Mouse (Mus musculus): ENCODE data around the gene Ttll11.

Gene Ttll11

DNA sequence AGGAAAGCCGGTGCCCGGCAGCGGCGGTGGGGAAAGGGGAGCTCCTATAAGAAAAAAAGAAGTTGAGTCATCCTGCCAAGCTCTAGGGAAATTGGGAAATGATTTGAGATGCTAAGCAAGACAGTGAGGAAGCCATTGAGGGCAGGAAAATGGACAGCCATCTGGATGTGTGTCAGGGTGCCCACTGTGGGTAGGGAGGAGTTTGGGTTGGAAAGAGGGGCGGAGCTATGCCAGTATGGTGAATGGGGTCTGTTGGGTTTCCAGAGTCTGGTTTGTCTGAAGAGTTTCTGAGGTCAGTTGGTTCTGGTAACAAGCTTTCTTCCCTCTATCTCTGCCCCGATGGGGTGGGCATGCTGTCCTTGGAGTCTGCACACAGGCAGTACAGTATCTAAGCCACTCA is 256.4 kb downstream of the Ttll11 start:
- DNase-seq (ENCODE audit: low spot score in 2 of 2) = no peak

DNA sequence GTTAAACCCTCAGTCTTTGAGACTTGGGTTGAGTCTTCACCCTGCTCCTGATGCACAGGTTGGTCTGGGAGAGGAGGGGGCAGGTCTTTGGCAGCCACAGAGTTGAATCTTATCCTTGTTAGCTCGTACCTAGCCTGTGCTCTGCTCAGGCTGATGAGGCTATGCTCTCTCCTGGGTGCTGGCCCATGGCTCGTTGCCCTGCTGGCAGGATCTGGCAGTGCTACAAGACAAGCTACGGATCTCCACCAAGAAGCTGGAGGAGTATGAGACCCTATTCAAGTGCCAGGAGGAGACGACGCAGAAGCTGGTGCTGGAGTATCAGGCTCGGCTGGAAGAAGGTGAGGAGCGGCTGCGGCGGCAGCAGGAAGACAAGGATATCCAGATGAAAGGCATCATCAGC is 256.9 kb downstream of the Ttll11 start:
- no peak for DNase-seq (ENCODE audit: low spot score in 2 of 2)

DNA sequence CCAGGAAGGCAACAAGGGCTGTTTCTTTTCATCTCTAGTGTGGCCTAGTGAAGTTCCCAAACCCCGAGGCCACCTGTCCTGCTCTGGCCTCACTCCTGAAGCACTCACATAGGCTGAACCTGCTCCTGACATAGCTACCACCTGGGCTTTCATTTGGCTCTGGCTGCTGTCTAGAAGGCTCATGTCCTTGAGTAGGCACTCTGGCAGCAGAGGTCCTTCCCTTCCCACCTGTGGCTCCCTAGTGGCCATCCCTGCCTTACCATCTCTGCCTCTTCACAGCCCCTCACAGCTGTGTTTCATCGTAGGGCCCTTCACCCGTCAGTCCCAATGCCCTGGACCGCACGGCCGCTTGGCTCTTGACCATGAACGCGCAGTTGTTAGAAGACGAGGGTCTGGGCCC is 258.8 kb downstream of the Ttll11 start:
- DNase-seq (ENCODE audit: low spot score in 2 of 2) = no peak

DNA sequence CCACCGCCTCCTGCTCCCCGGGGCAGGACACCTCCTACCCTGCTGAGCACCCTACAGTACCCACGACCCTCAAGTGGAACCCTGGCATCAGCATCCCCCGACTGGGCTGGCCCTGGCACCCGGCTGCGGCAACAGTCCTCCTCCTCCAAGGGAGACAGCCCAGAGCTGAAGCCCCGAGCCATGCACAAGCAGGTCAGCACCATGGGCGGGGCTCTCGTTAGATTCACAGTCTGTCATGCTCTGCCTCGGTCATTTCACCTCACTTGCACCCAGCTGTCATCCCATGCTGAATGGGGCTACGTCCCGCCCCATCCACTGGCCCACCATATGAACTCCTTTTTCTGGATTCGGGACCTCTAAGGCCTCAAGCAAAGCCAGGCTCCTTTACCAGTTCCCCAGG is 259.2 kb downstream of the Ttll11 start:
- DNase-seq (ENCODE audit: low spot score in 2 of 2) = no peak

DNA sequence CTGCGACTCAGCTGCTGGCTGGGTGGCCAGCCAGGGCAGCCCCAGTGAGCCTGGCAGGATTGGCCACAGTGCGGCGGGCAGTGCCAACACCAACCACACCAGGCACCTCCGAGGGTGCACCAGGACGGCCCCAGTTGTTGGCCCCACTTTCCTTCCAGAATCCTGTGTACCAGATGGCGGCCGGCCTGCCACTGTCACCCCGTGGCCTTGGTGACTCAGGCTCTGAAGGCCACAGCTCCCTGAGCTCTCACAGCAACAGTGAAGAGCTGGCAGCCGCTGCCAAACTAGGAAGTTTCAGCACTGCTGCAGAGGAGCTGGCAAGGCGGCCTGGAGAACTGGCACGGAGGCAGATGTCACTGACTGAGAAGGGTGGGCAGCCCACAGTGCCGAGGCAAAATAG is 259.6 kb downstream of the Ttll11 start:
- DNase-seq (ENCODE audit: low spot score in 2 of 2) = no peak

DNA sequence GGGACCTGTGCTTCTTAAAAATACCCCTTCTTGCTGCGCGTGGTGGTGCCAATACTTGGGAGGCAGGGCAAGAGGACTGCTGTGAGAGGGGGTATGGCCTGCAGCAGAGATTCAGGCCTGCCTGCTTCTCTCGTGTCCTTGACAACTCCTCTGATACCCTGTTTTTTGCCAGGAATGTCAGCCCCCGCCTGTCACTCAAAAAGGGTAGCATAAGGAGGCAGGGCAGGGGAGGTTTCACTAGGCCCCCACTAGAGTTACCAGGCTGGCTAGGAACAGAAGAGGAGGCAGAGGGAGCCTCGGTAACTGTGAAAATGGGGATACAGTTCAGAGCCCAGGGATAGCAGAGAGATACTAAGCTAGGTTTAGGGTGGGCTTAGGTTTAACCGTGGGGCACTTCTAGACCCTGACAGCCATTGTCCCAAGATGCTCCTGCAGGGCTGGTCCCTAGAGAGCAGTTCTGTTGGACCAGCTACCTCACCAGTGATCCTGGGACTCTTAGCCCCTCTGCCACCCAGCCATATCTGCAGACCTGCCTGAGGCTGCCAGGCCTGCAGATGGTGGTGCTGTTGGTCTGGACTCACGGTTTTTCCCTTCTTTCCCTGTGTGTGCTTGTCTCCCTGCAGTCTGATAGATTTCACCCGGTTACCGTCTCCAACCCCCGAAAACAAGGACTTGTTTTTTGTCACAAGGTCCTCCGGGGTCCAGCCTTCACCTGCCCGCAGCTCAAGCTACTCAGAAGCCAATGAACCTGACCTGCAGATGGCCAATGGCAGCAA is 260.3 kb downstream of the Ttll11 start:
- DNase-seq (ENCODE audit: low spot score in 2 of 2) = no peak

DNA sequence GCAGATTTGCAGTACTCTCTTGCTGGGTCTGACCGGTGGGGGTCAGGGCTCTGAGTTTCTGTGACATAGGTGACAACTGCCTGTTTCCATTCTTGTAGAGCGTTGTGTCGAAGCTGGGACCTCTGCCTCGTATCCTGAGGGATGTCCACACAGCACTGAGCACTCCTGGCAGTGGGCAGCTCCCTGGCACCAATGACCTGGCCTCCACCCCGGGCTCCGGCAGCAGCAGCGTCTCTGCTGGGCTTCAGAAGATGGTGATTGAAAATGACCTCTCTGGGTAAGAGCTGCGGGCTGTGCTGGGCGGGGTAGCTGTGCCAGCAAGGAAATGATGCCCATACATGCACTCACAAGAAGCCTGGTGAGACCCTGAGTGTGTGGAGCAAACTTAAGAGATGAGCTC is 261.1 kb downstream of the Ttll11 start:
- DNase-seq (ENCODE audit: low spot score in 2 of 2) = no peak

DNA sequence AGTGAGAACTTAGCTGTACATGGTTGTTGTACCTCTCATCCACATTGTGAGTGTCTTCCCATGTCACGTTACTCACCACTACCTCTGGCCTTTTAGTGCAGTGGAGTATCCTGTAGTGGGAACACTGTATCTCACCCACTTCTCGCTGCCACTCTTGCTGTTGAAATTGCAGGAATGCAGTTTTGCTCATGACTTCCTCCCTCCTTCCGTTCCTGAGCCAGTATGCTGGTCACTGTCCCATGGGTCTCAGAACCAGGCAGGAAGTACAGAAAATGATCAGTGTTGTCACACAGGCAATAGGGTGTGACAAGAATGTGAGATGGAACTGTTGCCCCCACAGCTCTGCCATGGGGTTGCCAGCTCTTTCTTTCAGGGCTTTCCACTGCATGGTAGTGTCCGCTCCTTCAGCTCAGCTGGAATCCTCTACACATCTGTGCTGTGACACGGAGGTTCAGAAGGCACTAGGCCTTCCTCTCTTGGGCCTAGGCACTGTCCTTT is 261.7 kb downstream of the Ttll11 start:
- DNase-seq (ENCODE audit: low spot score in 2 of 2) = no peak

DNA sequence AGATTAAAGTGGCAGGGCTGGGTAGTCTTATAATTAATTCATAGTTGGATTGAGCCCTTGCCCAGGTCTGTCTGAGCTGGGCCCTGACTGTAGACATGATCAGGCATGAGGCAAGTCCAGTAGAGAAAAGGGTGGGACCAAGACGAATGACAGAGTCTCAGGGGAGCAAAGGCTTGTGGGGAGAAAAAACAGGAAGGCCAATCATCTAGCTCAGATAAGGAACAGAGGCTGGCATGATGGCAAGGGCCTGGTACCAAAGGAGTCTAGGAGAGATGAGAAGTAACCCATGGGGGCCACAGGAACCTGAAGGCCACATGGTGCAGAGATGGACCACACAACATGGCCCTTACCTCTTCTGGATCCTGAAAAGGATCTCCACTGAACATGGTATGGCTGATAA is 263.5 kb downstream of the Ttll11 start:
- DNase-seq (ENCODE audit: low spot score in 2 of 2) = no peak

DNA sequence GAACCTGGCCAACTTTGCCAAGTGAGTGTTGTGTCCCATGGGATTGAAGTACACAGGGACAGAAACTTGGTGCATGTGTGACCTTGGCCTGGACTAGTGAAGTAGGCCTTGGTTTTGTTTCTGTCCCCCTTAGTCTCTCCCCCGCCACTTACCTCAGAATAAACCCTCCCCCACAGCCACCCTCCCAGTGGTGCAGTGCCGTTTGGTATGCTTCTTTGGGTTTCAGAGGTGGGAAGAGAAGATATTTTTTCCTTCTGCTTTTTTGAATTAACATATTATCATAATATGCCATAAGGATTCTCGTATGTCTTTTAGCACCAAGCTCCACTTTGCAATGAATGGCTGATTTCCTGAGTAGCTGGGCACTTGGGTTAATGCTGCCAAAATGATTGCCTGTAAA is 264.2 kb downstream of the Ttll11 start:
- no peak for DNase-seq (ENCODE audit: low spot score in 2 of 2)

DNA sequence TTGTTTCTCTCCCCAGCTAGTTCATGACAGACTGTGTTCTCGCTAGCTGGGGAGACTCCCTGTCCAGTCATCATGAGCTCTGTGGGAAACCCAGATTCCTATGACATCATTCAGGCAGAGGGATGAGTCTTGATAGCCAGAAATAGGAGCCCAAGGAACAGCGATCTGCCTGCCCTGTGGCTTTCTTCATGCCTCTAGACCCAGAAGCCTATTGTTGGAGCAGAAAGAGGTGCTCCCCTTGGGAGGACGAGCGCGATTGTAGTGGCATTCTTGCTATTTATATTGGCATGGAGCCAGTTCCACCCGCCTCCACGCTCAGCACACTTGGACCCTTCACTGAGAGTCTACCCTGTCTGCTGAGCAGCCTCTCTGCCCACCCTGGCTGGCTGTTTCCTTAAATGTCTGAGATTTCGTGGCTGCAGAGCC is 265.0 kb downstream of the Ttll11 start:
- no peak for DNase-seq (ENCODE audit: low spot score in 2 of 2)

DNA sequence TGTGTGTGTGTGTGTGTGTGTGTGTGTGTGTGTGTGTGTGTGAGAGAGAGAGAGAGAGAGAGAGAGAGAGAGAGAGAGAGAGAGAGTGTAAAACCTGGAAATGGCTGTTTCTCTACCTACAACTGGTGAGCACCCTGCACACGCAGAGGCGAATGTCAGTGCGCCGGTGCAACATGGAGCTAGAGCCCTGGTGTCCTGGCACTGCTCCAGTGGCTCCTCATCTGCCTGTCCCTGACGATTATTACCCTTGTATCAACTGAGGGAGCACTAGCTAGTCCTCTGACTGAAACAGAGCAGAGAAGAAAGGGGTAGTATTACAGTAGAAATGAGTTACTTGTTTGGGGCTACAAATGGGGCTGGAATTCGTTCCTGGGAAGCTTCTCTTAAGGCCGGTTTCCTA is 266.3 kb downstream of the Ttll11 start:
- DNase-seq (ENCODE audit: low spot score in 2 of 2) = no peak

DNA sequence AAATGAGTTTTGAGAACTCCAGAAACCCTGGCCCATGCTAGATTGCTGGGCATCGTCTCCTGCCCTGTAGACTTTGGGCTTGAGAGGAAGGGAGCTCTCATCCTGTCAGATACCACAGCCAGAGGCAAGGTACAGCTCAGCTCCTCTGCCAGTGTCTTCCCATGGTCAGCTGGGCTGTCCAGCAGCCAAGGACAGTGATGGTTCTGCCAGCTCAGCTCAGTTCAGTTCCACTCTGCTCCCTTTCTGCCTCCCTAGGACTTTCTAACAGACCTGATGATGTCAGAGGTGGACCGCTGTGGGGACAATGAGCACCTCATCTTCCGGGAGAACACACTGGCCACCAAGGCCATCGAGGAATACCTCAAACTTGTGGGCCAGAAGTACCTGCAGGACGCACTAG is 267.1 kb downstream of the Ttll11 start:
- DNase-seq (ENCODE audit: low spot score in 2 of 2) = no peak

DNA sequence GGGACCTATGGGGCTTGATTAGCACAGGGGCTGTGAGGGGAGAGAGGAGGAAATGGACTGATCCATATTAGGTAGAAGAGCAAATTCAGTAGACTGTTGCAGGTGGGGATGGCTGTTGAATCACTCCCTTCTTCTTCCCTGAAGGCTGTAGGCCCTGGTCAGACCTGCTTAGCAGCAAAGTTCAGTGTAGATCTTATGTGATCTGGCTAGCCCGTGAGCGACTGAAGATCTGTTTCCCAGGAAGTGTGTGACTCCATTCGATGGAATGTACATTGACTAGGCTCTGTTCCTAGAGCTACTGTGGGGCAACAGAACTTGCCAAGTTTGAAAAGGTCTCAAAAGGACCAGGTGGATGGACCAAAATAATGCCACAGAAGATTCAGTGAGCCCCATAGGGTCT is 276.5 kb downstream of the Ttll11 start:
- DNase-seq (ENCODE audit: low spot score in 2 of 2) = no peak

DNA sequence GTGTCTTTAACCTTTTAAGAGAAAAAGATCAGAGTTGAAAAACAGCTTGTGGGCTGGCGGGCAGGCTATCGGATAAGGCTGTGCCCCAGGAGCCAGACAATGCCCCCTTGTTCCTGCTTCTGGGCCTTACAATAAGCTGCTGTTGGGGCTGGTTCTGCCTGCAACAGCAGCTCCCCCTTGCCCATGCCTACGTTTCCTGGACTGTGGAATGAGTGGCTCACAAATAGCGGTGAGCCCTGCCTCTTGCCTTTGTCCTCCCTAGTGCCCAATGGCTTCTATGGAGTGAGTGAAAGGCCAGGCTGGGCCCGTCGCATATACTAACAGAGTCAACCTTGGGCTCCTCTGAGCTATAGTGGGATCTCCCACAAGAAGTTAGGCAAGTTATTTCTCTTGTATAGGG is 277.1 kb downstream of the Ttll11 start:
- DNase-seq (ENCODE audit: low spot score in 2 of 2) = no peak

DNA sequence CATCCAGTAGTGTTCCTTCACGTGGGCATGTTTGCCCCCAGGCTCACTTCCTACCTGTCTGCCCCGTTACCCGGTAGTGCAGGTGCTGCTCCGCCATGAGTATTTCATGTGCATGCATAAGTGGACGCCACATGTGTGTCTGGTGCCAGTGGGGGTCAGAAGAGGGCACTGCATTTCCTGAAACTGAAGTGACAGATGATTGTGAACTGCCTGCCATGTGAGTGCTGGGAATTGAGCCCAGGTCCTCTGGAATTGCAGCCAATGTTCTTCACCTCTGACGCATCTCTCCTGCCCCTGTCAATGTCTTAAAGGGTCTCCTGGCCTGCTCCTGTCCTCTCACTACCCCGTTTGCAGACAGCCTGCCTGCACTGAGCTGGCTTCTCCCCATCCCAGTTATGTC is 277.7 kb downstream of the Ttll11 start:
- DNase-seq (ENCODE audit: low spot score in 2 of 2) = no peak

Measured in frontal cortex, postnatal 10 days (tissue).